Mouse (Mus musculus) forelimb bud, embryonic 11.5 days (tissue): Measurements from ENCODE around the gene Ncf1.

Experiments
- DNase-seq: peaks from one replicate; pipeline ENCODE4 v3.0.0-alpha.2; 2012; ENCODE audit warnings: low read depth, low spot score

The Ncf1 gene

GRCm38 (mm10) chr5:134229391-134229790 is at the start of gene Ncf1:
Gene Ncf1 (minus strand): TSS chr5:134229625.
- DNase-seq: no peak

- DNase-seq: no peak
These were observed 47.7 kb upstream of the Ncf1 start for GRCm38 (mm10) chr5:134277109-134277508.

GRCm38 (mm10) chr5:134275556-134275955 is 46.1 kb upstream of the Ncf1 start:
- DNase-seq: no peak

- DNase-seq: no peak
These were observed 45.6 kb upstream of the Ncf1 start for GRCm38 (mm10) chr5:134275021-134275420.

- DNase-seq: no peak
These were observed 44.3 kb upstream of the Ncf1 start for GRCm38 (mm10) chr5:134273761-134274160.

GRCm38 (mm10) chr5:134272761-134273160 is 43.3 kb upstream of the Ncf1 start:
- no peak for DNase-seq

- DNase-seq: no peak
These were observed 42.0 kb upstream of the Ncf1 start for GRCm38 (mm10) chr5:134271421-134271820.

GRCm38 (mm10) chr5:134270566-134270965 is 41.1 kb upstream of the Ncf1 start:
- no peak for DNase-seq

GRCm38 (mm10) chr5:134269751-134270150 is 40.3 kb upstream of the Ncf1 start:
- DNase-seq: no peak

- no peak for DNase-seq
These were observed 39.3 kb upstream of the Ncf1 start for GRCm38 (mm10) chr5:134268751-134269150.

GRCm38 (mm10) chr5:134266404-134266803 is 37.0 kb upstream of the Ncf1 start:
- DNase-seq: no peak

GRCm38 (mm10) chr5:134265890-134266289 is 36.5 kb upstream of the Ncf1 start:
- DNase-seq: no peak

- DNase-seq: no peak
These were observed 30.7 kb upstream of the Ncf1 start for GRCm38 (mm10) chr5:134260001-134260636.

- DNase-seq: no peak
These were observed 29.5 kb upstream of the Ncf1 start for GRCm38 (mm10) chr5:134258934-134259333.

- no peak for DNase-seq
These were observed 29.0 kb upstream of the Ncf1 start for GRCm38 (mm10) chr5:134258395-134258794.

- DNase-seq: no peak
These were observed 28.1 kb upstream of the Ncf1 start for GRCm38 (mm10) chr5:134257349-134258031.

- DNase-seq: no peak
These were observed 25.9 kb upstream of the Ncf1 start for GRCm38 (mm10) chr5:134255294-134255693.

- DNase-seq: no peak
These were observed 24.4 kb upstream of the Ncf1 start for GRCm38 (mm10) chr5:134253806-134254205.

- DNase-seq: no peak
These were observed 21.7 kb upstream of the Ncf1 start for GRCm38 (mm10) chr5:134251083-134251482.

- no peak for DNase-seq
These were observed 21.2 kb upstream of the Ncf1 start for GRCm38 (mm10) chr5:134250601-134251000.

GRCm38 (mm10) chr5:134249245-134249649 is 19.8 kb upstream of the Ncf1 start:
- no peak for DNase-seq

- DNase-seq: no peak
These were observed 19.3 kb upstream of the Ncf1 start for GRCm38 (mm10) chr5:134248608-134249244.

- no peak for DNase-seq
These were observed 16.7 kb upstream of the Ncf1 start for GRCm38 (mm10) chr5:134246146-134246545.
